Mouse (Mus musculus): ENCODE measurements around the gene Mybbp1a.

The Mybbp1a gene

GRCm38 (mm10) chr11:72496066-72496465, 54.9 kb downstream of the Mybbp1a start:
- in situ Hi-C loops (cut with MboI; ENCODE audit: low sequenced_read_pairs): no loop called here

DNA sequence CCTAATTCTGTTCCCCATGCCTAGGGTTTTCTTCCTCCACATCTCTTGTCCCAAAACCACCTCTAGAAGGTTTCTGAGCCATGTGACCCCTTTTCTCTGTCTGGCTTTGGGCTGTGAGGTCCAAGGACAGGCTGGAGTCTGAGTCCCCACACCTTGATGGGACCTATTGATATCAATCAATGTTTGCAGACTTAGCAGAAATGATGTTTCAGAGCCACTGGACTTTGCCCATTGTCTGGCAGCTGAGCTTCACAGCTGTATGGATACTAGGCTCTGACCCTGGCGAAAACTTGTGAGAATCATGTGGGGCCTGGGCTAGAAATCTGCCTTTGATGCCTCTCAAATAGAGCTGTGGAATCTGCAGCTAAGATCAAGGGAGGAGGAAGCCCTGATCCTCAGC, 55.6 kb downstream of the Mybbp1a start:
- in situ Hi-C loops (cut with MboI; ENCODE audit: low sequenced_read_pairs): no loop called here

GRCm38 (mm10) chr11:72497367-72497766, 56.2 kb downstream of the Mybbp1a start:
- in situ Hi-C loops (cut with MboI; ENCODE audit: low sequenced_read_pairs): no loop called here

- in situ Hi-C loops (cut with MboI; ENCODE audit: low sequenced_read_pairs): no loop called here
Observed at GRCm38 (mm10) chr11:72500139-72500538, 59.0 kb downstream of the Mybbp1a start.

Measured in CH12F3 (cell line).